Mouse (Mus musculus) spleen, postnatal 10 days (tissue): ENCODE measurements around the gene Mindy1.

ENCODE experiments used
- DNase-seq, 2 experiments: peaks; one replicate each; pipeline ENCODE4 v3.0.0; 2021 to 2022; ENCODE audit warnings: low spot score in 2 of 2

Mindy1 gene

DNA sequence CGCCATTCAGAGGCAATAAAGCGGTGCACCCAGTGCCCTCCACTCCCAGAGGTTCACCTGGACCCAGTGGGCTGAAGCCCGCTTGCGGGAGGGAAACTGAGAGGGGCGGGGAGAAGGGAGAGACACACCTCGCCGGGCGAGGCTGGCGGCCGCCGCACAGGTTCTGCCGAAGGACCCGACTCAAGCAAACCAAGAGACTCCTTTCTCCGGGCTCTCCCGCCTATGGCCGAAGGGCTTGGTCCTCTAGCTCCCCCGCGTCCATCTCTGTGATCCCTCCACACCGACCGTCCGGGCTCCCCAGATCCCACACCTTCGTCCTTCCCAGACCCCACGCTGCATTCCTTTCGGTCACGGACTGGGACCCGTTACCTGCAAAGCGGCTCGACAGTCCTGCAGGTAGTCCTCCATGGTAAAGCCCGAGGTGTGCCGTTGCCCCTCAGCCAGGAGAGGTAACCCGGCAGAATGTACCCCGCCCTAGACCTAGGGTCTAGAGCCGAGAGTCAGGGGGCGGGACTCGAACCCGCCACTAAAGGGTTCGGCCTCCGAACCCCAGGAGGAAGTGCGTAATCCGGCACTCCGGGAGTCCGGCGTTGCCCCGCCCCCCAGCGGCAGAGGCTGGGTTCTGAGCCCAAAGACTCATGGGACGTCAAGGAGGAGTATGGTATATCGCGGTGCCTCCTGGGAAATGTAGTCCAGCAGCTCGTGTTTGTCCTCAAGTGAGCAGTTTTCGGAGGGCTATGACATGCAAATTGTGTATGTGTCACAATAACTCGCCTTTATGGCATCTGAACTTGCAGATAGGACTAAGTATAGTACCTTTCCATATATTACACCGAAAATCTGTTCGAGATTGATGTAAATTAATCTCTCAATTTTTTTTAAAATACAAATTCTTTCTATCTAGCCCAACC lies at the start of gene Mindy1, which contains the start of gene Prune1:
Gene Mindy1 (plus strand): TSS at position 130 of the 911 bp plus-strand sequence.
Gene Prune1 (minus strand): TSS at position 861 of the 911 bp plus-strand sequence.
- DNase-seq, result peak; percentile 98 to 100

- DNase-seq, result no peak
Observed at GRCm38 (mm10) chr3:95232771-95233170, 48.4 kb upstream of the Mindy1 start.

- DNase-seq, result no peak
Observed at GRCm38 (mm10) chr3:95233303-95233980, 47.7 kb upstream of the Mindy1 start.

GRCm38 (mm10) chr3:95235386-95236301 lies 45.5 kb upstream of the Mindy1 start:
- DNase-seq, result no peak

DNA sequence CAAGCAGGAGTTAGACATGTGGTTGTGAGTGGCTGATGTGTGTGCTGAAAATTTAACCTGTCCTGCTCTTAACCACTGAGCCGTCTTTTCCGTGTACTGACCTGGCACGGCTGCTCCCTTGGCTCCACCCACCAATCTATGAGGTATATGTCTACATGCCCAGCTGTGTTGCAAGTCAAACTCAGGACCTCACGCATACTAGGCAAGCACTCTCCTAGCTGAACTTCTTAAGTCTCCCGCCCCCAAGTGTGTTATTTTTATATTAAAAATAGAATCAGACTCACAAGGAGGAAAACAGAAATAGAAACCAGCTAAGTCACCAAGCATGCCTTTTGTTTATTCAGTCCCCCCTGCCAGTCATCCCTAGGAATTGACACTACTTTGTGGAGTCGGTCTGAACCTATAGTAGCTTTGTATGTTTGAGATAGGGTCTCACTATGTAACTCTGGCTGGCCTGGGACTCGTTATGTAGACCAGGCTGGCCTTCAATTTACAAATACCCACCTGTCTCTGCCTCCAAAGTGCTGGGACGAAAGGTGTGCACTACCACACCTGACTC lies 43.5 kb upstream of the Mindy1 start:
- no peak for DNase-seq

DNA sequence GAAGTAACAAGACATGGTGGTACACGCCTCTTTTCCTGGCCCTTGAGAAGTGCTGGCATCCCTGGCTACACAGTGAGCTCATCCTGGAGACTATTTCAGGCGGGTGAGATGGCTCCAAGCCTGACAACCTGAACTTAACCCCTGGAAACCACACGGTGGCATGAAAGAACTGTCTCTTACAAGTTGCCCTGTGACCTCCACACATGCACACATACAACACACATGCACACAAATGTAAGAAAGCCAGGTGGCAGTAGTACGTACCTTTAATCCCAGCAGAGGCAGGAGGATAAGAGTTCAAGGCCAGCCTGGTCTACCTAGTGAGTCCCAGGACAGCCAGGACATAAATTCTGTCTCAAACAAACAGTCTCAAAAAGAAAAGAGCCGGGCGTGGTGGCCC lies 42.1 kb upstream of the Mindy1 start:
- DNase-seq, result no peak

- no peak for DNase-seq
Observed at GRCm38 (mm10) chr3:95239971-95240370, 41.2 kb upstream of the Mindy1 start.

- DNase-seq, result no peak
Observed at GRCm38 (mm10) chr3:95240900-95241299, 40.2 kb upstream of the Mindy1 start.

DNA sequence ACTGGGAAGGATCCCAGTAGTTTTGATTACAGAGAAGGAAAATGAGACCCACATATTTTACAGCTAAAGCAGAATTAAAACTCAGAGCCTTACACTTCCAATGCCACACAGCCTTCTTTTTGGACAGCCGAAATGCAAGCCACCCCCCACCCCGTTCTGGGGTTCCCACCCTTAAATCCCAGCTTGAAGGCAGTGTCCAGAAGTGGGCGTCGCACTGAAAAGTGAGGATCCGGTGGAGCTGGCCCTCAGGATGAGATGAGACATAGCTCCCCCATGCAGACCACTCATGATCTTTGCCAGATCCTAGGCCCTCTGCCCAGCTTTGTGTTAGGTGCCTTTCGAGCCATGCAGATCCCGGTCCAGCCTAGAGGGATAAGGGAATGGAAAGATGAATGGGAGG lies 39.6 kb upstream of the Mindy1 start, which contains the start of gene Gm128:
Gene Gm128 (minus strand): TSS at position 101 of the 400 bp plus-strand sequence.
- no peak for DNase-seq

- DNase-seq, result no peak
Observed at GRCm38 (mm10) chr3:95243086-95243485, 38.1 kb upstream of the Mindy1 start.

DNA sequence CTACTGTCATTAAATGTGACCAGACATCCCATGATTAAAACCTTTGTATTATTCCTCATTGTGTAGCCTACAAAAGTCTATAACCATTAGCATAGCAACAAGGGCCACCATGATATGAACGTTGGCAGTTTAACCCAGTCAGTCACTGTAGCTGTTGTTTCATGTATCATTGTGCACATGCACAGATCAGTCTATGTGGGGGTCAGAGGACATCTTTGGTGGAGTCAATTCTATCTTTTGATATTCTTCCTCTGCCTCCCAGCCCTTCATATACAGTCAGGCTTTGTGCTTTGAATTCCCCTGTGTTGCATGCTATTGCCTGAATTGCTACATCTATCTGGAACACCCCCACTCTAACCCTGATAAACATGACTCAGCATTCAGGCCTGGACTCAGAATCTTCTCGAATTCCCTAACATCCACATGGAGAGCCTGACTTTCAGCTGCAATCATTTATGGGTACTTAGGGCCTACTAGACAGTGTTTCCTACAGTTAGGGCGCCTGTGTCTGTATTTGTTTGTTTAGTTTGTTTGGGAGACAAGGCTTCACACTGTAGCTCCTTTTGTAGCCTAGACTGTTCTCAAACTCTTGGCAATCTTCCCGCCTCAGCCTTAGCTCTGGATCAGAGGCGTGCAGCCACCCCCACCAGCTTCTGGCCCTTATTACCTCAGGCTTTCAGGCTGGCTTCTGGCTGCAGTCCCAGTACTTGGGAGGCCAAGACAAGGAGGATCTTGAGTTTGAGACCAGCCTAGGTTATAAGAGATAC lies 34.5 kb upstream of the Mindy1 start:
- peak; percentile 26 to 58 for DNase-seq

DNA sequence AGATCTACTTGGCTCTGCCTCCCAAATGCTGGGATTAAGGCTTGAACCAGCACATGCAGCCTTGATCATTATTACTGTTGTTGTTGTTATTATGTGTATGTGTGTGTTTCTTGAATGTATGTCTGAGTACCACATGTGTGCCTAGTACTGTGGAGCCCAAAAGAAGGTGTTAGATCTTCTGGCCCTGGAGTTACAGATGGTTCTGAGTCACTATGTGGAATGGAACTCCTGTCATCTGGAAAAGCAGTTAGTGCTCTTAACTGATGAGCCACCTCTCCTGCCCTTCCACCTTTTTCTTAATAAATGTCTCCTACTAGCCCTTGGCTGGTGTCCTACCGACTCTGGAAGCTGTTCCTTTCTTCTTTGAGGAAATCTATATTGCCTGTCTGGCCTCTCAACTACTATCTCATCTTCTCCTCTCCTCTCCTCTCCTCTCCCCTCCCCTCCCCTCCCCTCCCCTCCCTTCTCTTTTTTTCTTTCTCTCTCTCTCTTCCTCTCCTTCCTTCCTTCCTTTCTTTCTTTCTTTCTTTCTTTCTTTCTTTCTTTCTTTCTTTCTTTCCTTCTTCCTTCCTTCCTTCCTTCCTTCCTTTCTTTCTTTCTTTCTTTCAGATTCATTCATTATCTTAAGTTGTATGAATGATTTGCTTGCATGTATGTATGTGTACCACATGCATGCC lies 33.3 kb upstream of the Mindy1 start:
- no peak for DNase-seq

DNA sequence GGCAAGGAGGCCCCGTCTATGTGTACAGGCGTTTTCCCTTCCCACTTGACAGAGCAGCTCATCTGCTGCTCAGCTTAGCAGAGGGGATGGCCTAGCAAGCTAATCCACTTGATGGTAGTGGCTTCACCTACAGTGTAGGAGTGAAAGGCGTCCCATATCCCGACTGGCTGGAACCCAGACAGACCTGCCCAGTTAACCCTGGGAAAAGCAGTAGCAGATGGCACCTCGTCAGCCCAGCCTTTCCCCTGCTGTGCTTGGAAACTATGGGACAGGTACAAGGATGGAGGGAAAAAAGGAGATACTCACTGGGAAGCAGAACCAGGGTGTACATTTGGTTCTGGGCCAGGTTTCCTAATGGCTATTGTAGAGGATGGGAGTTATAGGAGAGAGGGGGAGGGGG lies 30.8 kb upstream of the Mindy1 start:
- DNase-seq, result no peak

GRCm38 (mm10) chr3:95250783-95251424 lies 30.2 kb upstream of the Mindy1 start, which contains the start of gene Bnipl:
Gene Bnipl (minus strand): TSS chr3:95251193.
- no peak for DNase-seq

GRCm38 (mm10) chr3:95256931-95257330 lies 24.2 kb upstream of the Mindy1 start:
- no peak for DNase-seq

GRCm38 (mm10) chr3:95261975-95262374 lies 19.2 kb upstream of the Mindy1 start:
- no peak for DNase-seq

DNA sequence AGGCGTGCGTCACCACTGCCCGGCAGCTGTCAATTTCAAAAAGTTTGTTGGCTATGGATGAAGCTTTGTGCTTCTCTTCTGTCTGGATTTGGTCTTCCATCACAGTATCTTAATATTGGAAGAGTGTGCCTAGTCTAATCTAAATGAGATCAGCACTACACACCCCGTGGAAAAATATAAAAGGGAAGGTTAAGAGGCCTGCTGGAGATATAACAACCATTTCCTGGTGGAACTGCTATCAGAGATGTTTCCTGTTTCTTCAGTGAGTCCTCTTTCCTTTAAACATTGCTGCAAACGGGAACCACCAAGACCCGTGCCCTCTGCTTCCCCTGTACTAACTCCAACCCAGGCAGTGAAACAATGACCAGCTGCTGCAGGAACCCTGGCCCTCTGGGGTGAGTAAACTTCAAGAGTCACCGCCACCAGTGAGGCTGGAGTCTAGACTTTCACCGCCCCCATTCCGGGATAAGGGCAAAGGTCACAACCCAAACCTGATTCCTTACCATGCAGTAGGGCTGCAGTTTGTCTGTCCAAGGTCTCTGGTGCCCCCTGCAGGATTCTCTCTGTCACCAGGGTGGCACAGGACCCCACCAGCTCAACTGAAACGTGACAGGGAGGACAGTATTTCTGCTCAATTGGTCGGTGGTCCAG lies 17.9 kb upstream of the Mindy1 start:
- DNase-seq, result peak; percentile 68 to 86

DNA sequence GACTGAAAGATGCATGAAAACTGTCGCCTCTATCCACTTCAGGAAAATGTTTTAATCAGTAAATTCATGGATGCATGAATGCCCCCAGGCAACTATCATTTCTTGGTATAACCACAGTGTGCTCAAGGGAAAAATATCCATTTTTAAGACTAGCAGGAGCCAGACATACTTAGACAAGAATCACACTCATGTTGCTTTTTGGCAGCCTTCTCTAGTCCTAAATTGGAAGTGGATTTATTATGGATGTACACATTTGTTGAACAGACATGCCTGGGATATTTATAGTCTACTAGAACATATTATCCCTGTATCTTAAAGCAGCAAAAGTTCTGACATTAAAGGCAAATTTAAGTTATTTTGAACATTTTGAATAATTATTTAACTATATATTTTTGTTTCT lies 16.4 kb upstream of the Mindy1 start:
- no peak for DNase-seq

GRCm38 (mm10) chr3:95266052-95266451 lies 15.1 kb upstream of the Mindy1 start:
- no peak for DNase-seq
